Mouse (Mus musculus) 3T3-L1 (cell line): ENCODE data around the gene Ap3s2.
A peak's percentile ranks its signal among the peaks of the same experiment; 100 is the strongest.

ENCODE experiments used
- DNase-seq: peaks from one replicate; pipeline ENCODE4 v3.0.0-alpha.2; 2015; ENCODE audit warnings: low read depth, low spot score

Gene Ap3s2

GRCm38 (mm10) chr7:79847456-79848451 is 72.7 kb downstream of the Ap3s2 start:
- no peak for DNase-seq

GRCm38 (mm10) chr7:79846342-79846741 is 74.1 kb downstream of the Ap3s2 start:
- no peak for DNase-seq

- DNase-seq: no peak
Observed at GRCm38 (mm10) chr7:79844090-79844802, 76.2 kb downstream of the Ap3s2 start.

GRCm38 (mm10) chr7:79842163-79842562 is 78.3 kb downstream of the Ap3s2 start:
- no peak for DNase-seq

GRCm38 (mm10) chr7:79837247-79837646 is 83.2 kb downstream of the Ap3s2 start:
- DNase-seq: no peak

- no peak for DNase-seq
Observed at GRCm38 (mm10) chr7:79835196-79835595, 85.3 kb downstream of the Ap3s2 start.

- DNase-seq: peak; percentile 49
Observed at GRCm38 (mm10) chr7:79832980-79833379, 87.5 kb downstream of the Ap3s2 start.

GRCm38 (mm10) chr7:79831585-79831984 is 88.9 kb downstream of the Ap3s2 start:
- DNase-seq: no peak

GRCm38 (mm10) chr7:79831145-79831544 is 89.3 kb downstream of the Ap3s2 start:
- no peak for DNase-seq

- DNase-seq: no peak
Observed at GRCm38 (mm10) chr7:79828341-79828740, 92.1 kb downstream of the Ap3s2 start.
